7 mouse cellular contexts compared by ENCODE assay signal in genomic region chr8:83622389-83622989, GRCm38 (mm10). TPM values are rescaled to one million over a fixed set of nuclear protein-coding genes. Genes with fewer than 3 reads are reported as not detected.
DNase-seq lines count a peak whose midpoint lies in the region; ATAC-seq and TF ChIP-seq lines count a peak whose summit lies in the region.

No protein-coding gene starts in this region.

- no peak overlapping the region for H3K27ac ChIP-seq in intestine, postnatal 0 days (ENCODE audit: low read depth, low read length)
- H3K27ac ChIP-seq in midbrain, embryonic 12.5 days (replicated peaks), result no peak overlapping the region

- TF ChIP-seq CTCF in intestine, postnatal 0 days (IDR thresholded peaks at IDR 0.05; ENCODE audit: low read depth), result peak; percentile 98

- peak overlapping the region; percentile 61 for H3K4me2 ChIP-seq in intestine, postnatal 0 days (replicated peaks; ENCODE audit: low read depth)
- H3K4me2 ChIP-seq in midbrain, embryonic 12.5 days (replicated peaks), result peak overlapping the region; percentile 77

- ATAC-seq in intestine, postnatal 0 days, result peak; percentile 68
- ATAC-seq in midbrain, embryonic 12.5 days (ENCODE audit: low FRiP score, low read depth), result peak; percentile 93

- intact Hi-C loops in left cerebral cortex, postnatal 4 days (cut with DNase I), result no loop called here

- 6% methylated on average over 23 of the region's 23 CpGs for WGBS in intestine, postnatal 0 days
- 11% methylated on average over 23 of the region's 23 CpGs for WGBS in midbrain, embryonic 12.5 days

- DNase-seq in adrenal gland, postnatal 10 days, result peak; percentile 90
- DNase-seq in embryo, embryonic 9.5 days (ENCODE audit: extremely low spot score), result peak; percentile 82
- DNase-seq in gastrocnemius, postnatal 4 days (ENCODE audit: low spot score in 2 of 2), result peak; percentile 77 to 85
- peak; percentile 91 for DNase-seq in left cerebral cortex, postnatal 4 days
- DNase-seq in skeletal muscle tissue, adult 2 months (ENCODE audit: low read depth, low spot score), result peak; percentile 48

- no peaks in the 10 kb centered on the region; the same call in 1 of the 2 replicates for H3K4me1 ChIP-seq in intestine, postnatal 0 days (replicated peaks; ENCODE audit: control insufficient read depth, insufficient read depth, low read length)
- H3K4me1 ChIP-seq in midbrain, embryonic 12.5 days, result no peaks in the 10 kb centered on the region

- H3K36me3 ChIP-seq in intestine, postnatal 0 days (ENCODE audit: control insufficient read depth, insufficient read depth), result no peaks in the 10 kb centered on the region
- no peaks in the 10 kb centered on the region for H3K36me3 ChIP-seq in midbrain, embryonic 12.5 days

- no peaks in the 10 kb centered on the region for H3K27me3 ChIP-seq in intestine, postnatal 0 days (replicated peaks; ENCODE audit: control insufficient read depth, insufficient read depth, low read length)
- 0 out of 2 replicates have a peak, but pooled peaks cover 7% of the 10 kb centered on the region for H3K27me3 ChIP-seq in midbrain, embryonic 12.5 days

- H3K9me3 ChIP-seq in intestine, postnatal 0 days (ENCODE audit: control insufficient read depth), result no peaks in the 10 kb centered on the region
- no peaks in the 10 kb centered on the region for H3K9me3 ChIP-seq in midbrain, embryonic 12.5 days

- H3K9ac ChIP-seq in intestine, postnatal 0 days (ENCODE audit: low read depth, low read length), result no peak overlapping the region
- peak overlapping the region; percentile 63 for H3K9ac ChIP-seq in midbrain, embryonic 12.5 days (replicated peaks)

- H3K4me3 ChIP-seq in intestine, postnatal 0 days (ENCODE audit: low read depth, low read length), result peak overlapping the region; percentile 11; the same call in 1 of the 2 replicates
- H3K4me3 ChIP-seq in midbrain, embryonic 12.5 days, result peak overlapping the region; percentile 42

RNA-seq across cellular contexts. Expression of gene Dnajb1, which starts 14.5 kb away (rescaled TPM):
- 10 to 100 TPM; 24.7 to 28.8 TPM for total RNA-seq in adrenal gland, postnatal 10 days (2021)
- total RNA-seq in gastrocnemius, postnatal 4 days (2021), result 10 to 100 TPM; 17.7 to 20.6 TPM
- polyA plus RNA-seq in intestine, postnatal 0 days (2015; fragmentation: Nextera tagmentation; extraction: Ambion mirVana), result 26.1 and 28.8 TPM in 2 replicates
- total RNA-seq in left cerebral cortex, postnatal 4 days (2021), result 10 to 100 TPM; 35.3 to 35.9 TPM
- polyA plus RNA-seq in midbrain, embryonic 12.5 days (2016; fragmentation: Nextera tagmentation; extraction: Ambion mirVana), result 66.4 and 67.7 TPM in 2 replicates

RNA-seq across cellular contexts. Expression of gene Tecr, which starts 14.7 kb away (rescaled TPM):
- total RNA-seq in adrenal gland, postnatal 10 days (2021), result 100 to 1,000 TPM; 305 to 336 TPM
- total RNA-seq in gastrocnemius, postnatal 4 days (2021), result 100 to 1,000 TPM; 276 to 303 TPM
- polyA plus RNA-seq in intestine, postnatal 0 days (2015; fragmentation: Nextera tagmentation; extraction: Ambion mirVana), result 317 and 320 TPM in 2 replicates
- 100 to 1,000 TPM; 610 to 661 TPM for total RNA-seq in left cerebral cortex, postnatal 4 days (2021)
- polyA plus RNA-seq in midbrain, embryonic 12.5 days (2016; fragmentation: Nextera tagmentation; extraction: Ambion mirVana), result 600 and 631 TPM in 2 replicates

RNA-seq across cellular contexts. Expression of gene Gipc1, which starts 30.0 kb away (rescaled TPM):
- 10 to 100 TPM; 51.4 to 52.5 TPM for total RNA-seq in adrenal gland, postnatal 10 days (2021)
- 10 to 100 TPM; 42.5 to 51.7 TPM for total RNA-seq in gastrocnemius, postnatal 4 days (2021)
- 76.1 and 79.3 TPM in 2 replicates for polyA plus RNA-seq in intestine, postnatal 0 days (2015; fragmentation: Nextera tagmentation; extraction: Ambion mirVana)
- total RNA-seq in left cerebral cortex, postnatal 4 days (2021), result 10 to 100 TPM; 74.7 to 77.4 TPM
- polyA plus RNA-seq in midbrain, embryonic 12.5 days (2016; fragmentation: Nextera tagmentation; extraction: Ambion mirVana), result 198 and 204 TPM in 2 replicates

RNA-seq across cellular contexts. Expression of gene Ptger1, which starts 44.0 kb away (rescaled TPM):
- 1 to 10 TPM in 1 of 2 experiments, under 1 TPM in 1; 0.75 to 1.4 TPM for total RNA-seq in adrenal gland, postnatal 10 days (2021)
- total RNA-seq in gastrocnemius, postnatal 4 days (2021), result under 1 TPM; 0.49 to 0.98 TPM
- 1.1 and 1.2 TPM in 2 replicates for polyA plus RNA-seq in intestine, postnatal 0 days (2015; fragmentation: Nextera tagmentation; extraction: Ambion mirVana)
- 1 to 10 TPM in 1 of 2 experiments, under 1 TPM in 1; 0.95 to 1.1 TPM for total RNA-seq in left cerebral cortex, postnatal 4 days (2021)
- polyA plus RNA-seq in midbrain, embryonic 12.5 days (2016; fragmentation: Nextera tagmentation; extraction: Ambion mirVana), result 0.75 and 0.97 TPM in 2 replicates

RNA-seq across cellular contexts. Expression of gene Ndufb7, which starts 56.0 kb away (rescaled TPM):
- total RNA-seq in adrenal gland, postnatal 10 days (2021), result 100 to 1,000 TPM; 340 to 396 TPM
- total RNA-seq in gastrocnemius, postnatal 4 days (2021), result 100 to 1,000 TPM; 366 to 378 TPM
- 579 and 585 TPM in 2 replicates for polyA plus RNA-seq in intestine, postnatal 0 days (2015; fragmentation: Nextera tagmentation; extraction: Ambion mirVana)
- 100 to 1,000 TPM; 120 to 136 TPM for total RNA-seq in left cerebral cortex, postnatal 4 days (2021)
- polyA plus RNA-seq in midbrain, embryonic 12.5 days (2016; fragmentation: Nextera tagmentation; extraction: Ambion mirVana), result 329 and 353 TPM in 2 replicates
